Mouse (Mus musculus) inflammation-experienced regulatory T-cells, adult 6 months (primary cell): ENCODE data around the gene Atp5d. TPM values are rescaled to one million over a fixed set of nuclear protein-coding genes. Genes with fewer than 3 reads are reported as not detected.

Source experiments
- ATAC-seq: one replicate; pipeline ENCODE4 v1.8.0; 2017
- polyA plus RNA-seq, 3 experiments: library from polyadenylated mRNA; unstranded; fragments of 100-300 nt; shearing (Covaris generic); gene quantifications; one replicate each; pipeline ENCODE4 v1.2.1; 2017

Atp5d gene
- polyA plus RNA-seq, 3 experiments from 2014 or later: 297 to 357 (median 299) TPM

GRCm38 (mm10) chr10:80141786-80142529, 3.5 kb downstream of the Atp5d start:
- ATAC-seq: peak; percentile 65

- ATAC-seq: no peak
These were observed 4.1 kb downstream of the Atp5d start for GRCm38 (mm10) chr10:80142530-80142925.

GRCm38 (mm10) chr10:80143664-80144063, 5.2 kb downstream of the Atp5d start:
- no peak for ATAC-seq

- no peak for ATAC-seq
These were observed 5.7 kb downstream of the Atp5d start for GRCm38 (mm10) chr10:80144159-80144558.

- ATAC-seq: no peak
These were observed 6.7 kb downstream of the Atp5d start for GRCm38 (mm10) chr10:80144864-80145838.

- ATAC-seq: no peak
These were observed 7.5 kb downstream of the Atp5d start for GRCm38 (mm10) chr10:80145896-80146295.

- no peak for ATAC-seq
These were observed 8.2 kb downstream of the Atp5d start for GRCm38 (mm10) chr10:80146568-80147011.

- ATAC-seq: no peak
These were observed 8.8 kb downstream of the Atp5d start for GRCm38 (mm10) chr10:80147146-80147718.

GRCm38 (mm10) chr10:80147719-80148601, 9.5 kb downstream of the Atp5d start, which contains the start of gene Midn:
Midn (plus strand) TSS chr10:80148272.
- peak; percentile 3 for ATAC-seq

- peak; percentile 32 for ATAC-seq
These were observed 10.3 kb downstream of the Atp5d start for GRCm38 (mm10) chr10:80148610-80149290.

GRCm38 (mm10) chr10:80149291-80150225, 11.1 kb downstream of the Atp5d start:
- peak; percentile 80 for ATAC-seq

GRCm38 (mm10) chr10:80150226-80151210, 12.1 kb downstream of the Atp5d start:
- no peak for ATAC-seq

GRCm38 (mm10) chr10:80151211-80152034, 13.0 kb downstream of the Atp5d start:
- ATAC-seq: no peak

GRCm38 (mm10) chr10:80152071-80152872, 13.8 kb downstream of the Atp5d start:
- no peak for ATAC-seq

GRCm38 (mm10) chr10:80152873-80153260, 14.4 kb downstream of the Atp5d start:
- ATAC-seq: no peak

- no peak for ATAC-seq
These were observed 15.3 kb downstream of the Atp5d start for GRCm38 (mm10) chr10:80153713-80154112.

- no peak for ATAC-seq
These were observed 16.0 kb downstream of the Atp5d start for GRCm38 (mm10) chr10:80154384-80154783.
